Mouse (Mus musculus) midbrain, postnatal 0 days (tissue): ENCODE results near the gene Hist2h3c2. TPM values are rescaled to one million over a fixed set of nuclear protein-coding genes. Genes with fewer than 3 reads are reported as not detected.
A peak's percentile ranks its signal among the peaks of the same experiment; 100 is the strongest.
"Not testable (repeated sequence)": the region's sequence is repeated elsewhere in the genome, so short reads cannot be mapped to it uniquely, and the experiment has no call there.

Experiments used
- ATAC-seq: fragments of 200-750 bp; cut with Nextera tagmentation; 2 replicates; pipeline ENCODE4 v1.8.0; 2017; ENCODE audit warnings: moderate number of reproducible peaks, mild to moderate bottlenecking, moderate TSS enrichment, moderate library complexity; ENCODE audit not compliant: low FRiP score
- DNase-seq: peaks from one replicate; pipeline ENCODE4 v3.0.0-alpha.2; 2015; ENCODE audit warnings: low spot score
- H3K27ac ChIP-seq: fragments of 300-500 bp; sonication (generic); 2 replicates; pipeline ENCODE4 v1.5.1; 2014; ENCODE audit warnings: low read depth, mild to moderate bottlenecking, low read length, mixed read lengths
- H3K27me3 ChIP-seq: fragments of 300-500 bp; sonication (generic); 2 replicates; pipeline ENCODE4 v1.6.1; 2014; ENCODE audit warnings: low read length, control low read depth, mixed read lengths; ENCODE audit not compliant: insufficient read depth
- H3K36me3 ChIP-seq: fragments of 300-500 bp; sonication (generic); 2 replicates; pipeline ENCODE4 v1.6.1; 2014; ENCODE audit warnings: low read length, control low read depth, mixed read lengths; ENCODE audit not compliant: insufficient read depth
- H3K4me1 ChIP-seq: fragments of 300-500 bp; sonication (generic); 2 replicates; pipeline ENCODE4 v1.6.1; 2014; ENCODE audit warnings: mild to moderate bottlenecking, control low read depth, antibody characterized with exemption, low read length, mixed read lengths; ENCODE audit not compliant: insufficient read depth
- H3K4me2 ChIP-seq: fragments of 300-500 bp; sonication (generic); 2 replicates; pipeline ENCODE4 v1.6.1; 2014; ENCODE audit warnings: low read depth, mild to moderate bottlenecking, low read length, mixed read lengths; ENCODE audit not compliant: poor library complexity, severe bottlenecking
- H3K4me3 ChIP-seq: fragments of 300-500 bp; sonication (generic); 2 replicates; pipeline ENCODE4 v1.5.1; 2014; ENCODE audit warnings: low read depth, mild to moderate bottlenecking, low read length, moderate library complexity
- H3K9ac ChIP-seq: fragments of 300-500 bp; sonication (generic); replicated peaks from 2 replicates; pipeline ENCODE4 v1.6.1; 2014; ENCODE audit warnings: mild to moderate bottlenecking, low read length, moderate library complexity, mixed read lengths; ENCODE audit not compliant: poor library complexity, severe bottlenecking
- H3K9me3 ChIP-seq: fragments of 300-500 bp; sonication (generic); 2 replicates; pipeline ENCODE4 v1.6.1; 2016; ENCODE audit warnings: low read length, control low read depth
- CTCF ChIP-seq: IDR thresholded peaks from 2 replicates; pipeline ENCODE4 v1.5.1; 2016; ENCODE audit warnings: antibody characterized with exemption, mild to moderate bottlenecking
- WGBS: fragments of 180-500 bp; shearing (Covaris S2); extraction: QIAGEN DNeasy Blood & Tissue Kit; methylation state at CpG from one replicate; pipeline ENCODE4 v1.1.7; 2014; 5-methylcytosine and 5-hydroxymethylcytosine counted together
- polyA plus RNA-seq: library from polyadenylated mRNA; unstranded; fragments of >200 nt; fragmentation: Nextera tagmentation; extraction: Ambion mirVana; gene quantifications from 2 replicates; pipeline ENCODE4 v1.2.1, GENCODE M21; 2015
- total RNA-seq: library from RNA; depleted of rRNA; stranded (reverse); fragments of >200 nt; gene quantifications from 2 replicates; pipeline ENCODE4 v1.2.3, GENCODE M21; 2014; rRNA removed

Gene Hist2h3c2
- 67.5 and 182 TPM in 2 replicates for total RNA-seq
- polyA plus RNA-seq = 0.56 and 0.68 TPM in 2 replicates

DNA sequence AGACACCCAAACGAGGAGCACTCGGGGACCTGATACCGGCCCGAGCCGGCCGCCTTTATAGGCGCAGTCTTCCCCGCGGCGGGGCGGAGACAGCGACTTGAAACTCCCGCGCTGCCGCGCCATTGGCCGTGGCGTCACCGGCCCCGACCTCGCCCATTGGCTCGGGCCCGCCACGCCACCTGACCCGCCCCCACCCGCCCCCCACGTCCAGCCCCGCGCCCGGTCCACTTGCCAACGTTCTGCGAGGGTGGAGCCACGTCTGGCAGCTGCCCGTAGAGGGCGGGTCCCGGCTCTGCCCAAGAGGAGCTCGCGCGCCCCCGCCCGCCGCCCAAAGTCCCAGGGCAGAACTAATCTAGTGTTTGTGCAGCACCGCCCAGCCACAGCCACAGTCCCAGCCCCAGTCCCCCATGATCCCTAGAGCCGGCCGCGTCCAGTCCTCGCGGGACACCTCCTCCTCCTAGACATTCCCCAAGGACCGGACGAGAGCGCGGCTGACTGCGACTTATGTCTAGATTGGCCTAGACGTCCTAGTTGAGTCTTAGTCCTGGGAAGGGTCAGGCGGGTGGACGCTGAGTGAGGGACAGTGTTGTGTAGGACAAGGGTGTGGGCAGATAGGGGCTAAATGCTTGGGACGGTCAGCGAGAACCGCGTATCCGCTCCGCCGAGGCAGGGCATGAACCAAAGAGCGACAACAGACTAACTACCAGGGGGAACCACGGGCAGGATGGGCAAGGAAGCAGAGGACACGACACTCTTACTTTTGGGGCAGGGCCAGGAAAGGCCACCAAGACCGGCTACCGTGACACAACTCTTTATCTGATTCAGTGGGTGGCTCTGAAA lies at the start of gene Hist2h3c2:
TSS of gene Hist2h3c2 (minus strand) at position 174 of the 840 bp plus-strand sequence.
- H3K27me3 ChIP-seq, H3K36me3 ChIP-seq, DNase-seq, H3K4me1 ChIP-seq, H3K27ac ChIP-seq, H3K9me3 ChIP-seq, H3K9ac ChIP-seq: not testable (repeated sequence)
- 0% methylated on average over 10 of the region's 68 CpGs for WGBS
- peak; percentile 89 for ATAC-seq
- peak within 1 kb of the TSS; percentile 23 for H3K4me3 ChIP-seq
- peak within 1 kb of the TSS; percentile 42 for H3K4me2 ChIP-seq

DNA sequence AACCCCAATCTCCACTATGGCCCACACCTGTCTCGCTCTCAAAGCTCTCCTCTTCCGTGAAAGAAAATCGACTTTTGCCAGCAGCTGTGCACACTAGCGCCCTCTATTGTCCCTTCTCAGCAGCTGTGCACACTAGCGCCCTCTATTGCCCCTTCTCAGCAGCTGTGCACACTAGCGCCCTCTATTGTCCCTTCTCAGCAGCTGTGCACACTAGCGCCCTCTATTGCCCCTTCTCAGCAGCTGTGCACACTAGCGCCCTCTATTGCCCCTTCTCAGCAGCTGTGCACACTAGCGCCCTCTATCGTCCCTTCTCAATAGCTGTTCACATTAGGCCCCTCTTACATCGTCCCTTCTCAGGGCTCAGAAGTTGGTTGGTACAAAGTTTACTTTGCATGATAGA lies 48.4 kb upstream of the Hist2h3c2 start:
- WGBS = 90% methylated on average over 11 of the region's 11 CpGs
- not testable (repeated sequence) for H3K36me3 ChIP-seq
- H3K27me3 ChIP-seq = peaks cover 11% of the 10 kb centered on the region; the same call in 1 of the 2 replicates

DNA sequence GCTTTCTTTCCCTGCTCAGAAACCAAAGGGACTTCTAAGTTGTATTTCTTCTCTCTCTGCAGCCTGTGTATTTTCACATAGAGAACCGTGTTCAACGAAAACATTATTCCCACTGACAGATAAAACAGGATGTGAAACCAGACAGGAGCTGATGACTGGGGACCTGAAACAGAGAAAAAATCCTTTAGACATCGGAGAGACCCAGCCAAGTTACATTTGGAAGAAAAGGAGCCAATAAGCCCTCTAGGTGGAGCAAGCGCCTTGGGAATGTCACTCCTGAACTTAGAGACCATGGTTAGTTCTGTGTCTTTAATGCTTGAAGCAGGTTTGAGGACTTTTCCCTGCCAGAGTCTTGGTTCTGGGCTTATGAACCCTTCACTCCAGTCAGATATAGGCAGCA lies 45.5 kb upstream of the Hist2h3c2 start:
- no peak overlapping the region for H3K27ac ChIP-seq
- no peak overlapping the region for H3K4me3 ChIP-seq
- ATAC-seq = no peak
- no peaks in the 10 kb centered on the region for H3K4me1 ChIP-seq
- no peaks in the 10 kb centered on the region for H3K9me3 ChIP-seq
- peak; percentile 79 for TF ChIP-seq CTCF
- H3K27me3 ChIP-seq = peaks cover 11% of the 10 kb centered on the region; the same call in 1 of the 2 replicates
- DNase-seq = peak; percentile 76
- H3K36me3 ChIP-seq = no peaks in the 10 kb centered on the region
- WGBS = 23% methylated on average over 4 of the region's 4 CpGs
- no peak overlapping the region for H3K4me2 ChIP-seq
- H3K9ac ChIP-seq = no peak overlapping the region

More for the DNA sequence above, 48.4 kb upstream of the Hist2h3c2 start:
- not testable (repeated sequence) for H3K9ac ChIP-seq, H3K4me2 ChIP-seq, H3K4me1 ChIP-seq, H3K27ac ChIP-seq, DNase-seq, H3K9me3 ChIP-seq, H3K4me3 ChIP-seq, ATAC-seq
- TF ChIP-seq CTCF = peak; percentile 77

DNA sequence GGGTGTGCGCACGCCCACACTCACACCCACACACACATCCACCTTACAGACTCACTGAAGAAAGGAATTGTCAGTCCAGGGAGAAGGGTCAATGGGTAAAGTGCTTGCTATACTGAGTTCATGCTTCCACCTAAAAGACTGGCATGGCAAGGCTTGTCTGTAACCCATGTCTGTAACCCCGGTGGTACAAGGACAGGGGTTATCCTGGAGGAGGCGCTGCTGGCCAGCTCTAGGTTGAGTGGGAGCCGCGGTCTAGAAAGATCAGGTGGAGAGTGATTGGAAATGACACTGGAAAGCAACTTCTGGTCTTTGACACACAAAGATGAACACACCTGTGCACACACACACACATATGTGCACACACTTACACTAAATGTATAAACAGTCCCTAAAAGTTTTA lies 41.7 kb upstream of the Hist2h3c2 start:
- WGBS = 47% methylated on average over 6 of the region's 6 CpGs
- H3K9me3 ChIP-seq = no peaks in the 10 kb centered on the region

DNA sequence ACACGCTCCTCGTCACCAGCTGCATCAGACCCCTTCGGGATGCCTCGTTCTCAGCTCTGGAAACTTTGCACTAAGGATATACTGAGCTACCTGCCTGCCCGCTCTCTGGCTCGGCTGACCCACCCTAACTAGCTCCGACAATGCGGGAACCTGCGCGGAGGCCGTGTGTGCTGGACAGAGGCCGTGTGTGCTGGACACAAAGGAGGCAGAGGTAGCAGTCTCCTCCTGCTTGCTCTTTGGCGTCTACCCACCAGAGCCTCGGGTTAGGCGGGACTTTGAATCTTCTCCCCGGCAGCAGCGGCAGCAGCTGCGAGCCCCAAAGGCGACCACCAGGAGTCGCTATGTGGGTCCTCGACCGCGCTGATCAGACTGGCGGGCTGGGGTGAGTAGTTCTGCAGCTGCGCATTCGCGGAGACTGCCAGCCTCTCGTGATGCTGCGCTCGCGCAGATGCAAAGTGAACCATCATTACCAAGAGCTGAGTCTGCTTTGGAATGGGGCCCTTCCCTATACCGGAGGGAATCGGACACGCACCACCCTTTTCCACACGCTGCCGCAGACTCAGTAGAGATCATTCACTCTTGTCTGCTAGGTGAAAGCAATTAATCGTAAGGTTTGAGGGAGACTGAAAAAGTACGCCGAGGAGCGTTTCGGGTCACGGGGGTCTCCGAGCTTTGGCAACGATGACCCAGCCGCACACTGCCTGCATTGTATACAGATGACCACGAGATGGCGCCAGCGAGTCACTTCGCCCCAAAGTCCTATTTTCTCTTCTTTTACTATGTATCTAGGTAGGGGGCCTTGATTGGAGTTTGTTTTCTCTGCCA lies 39.1 kb upstream of the Hist2h3c2 start:
- peak overlapping the region; percentile 60 for H3K4me2 ChIP-seq
- H3K9me3 ChIP-seq = no peaks in the 10 kb centered on the region
- no peaks in the 10 kb centered on the region for H3K36me3 ChIP-seq
- WGBS = under 1% methylated on average over 49 of the region's 49 CpGs
- peak overlapping the region; percentile 69 for H3K27ac ChIP-seq
- H3K4me3 ChIP-seq = peak overlapping the region; percentile 39
- DNase-seq = peak; percentile 97
- H3K4me1 ChIP-seq = no peaks in the 10 kb centered on the region
- peak; percentile 88 for TF ChIP-seq CTCF
- ATAC-seq = peak; percentile 95
- H3K9ac ChIP-seq = peak overlapping the region; percentile 44; the same call in 1 of the 2 replicates
- H3K27me3 ChIP-seq = no peaks in the 10 kb centered on the region

More for the DNA sequence above, 41.7 kb upstream of the Hist2h3c2 start:
- no peak for TF ChIP-seq CTCF
- H3K27ac ChIP-seq = no peak overlapping the region
- H3K9ac ChIP-seq = no peak overlapping the region
- ATAC-seq (no peak), DNase-seq (no peak)
- peaks cover 11% of the 10 kb centered on the region; the same call in 1 of the 2 replicates for H3K27me3 ChIP-seq
- H3K4me2 ChIP-seq = no peak overlapping the region
- no peak overlapping the region for H3K4me3 ChIP-seq
- H3K36me3 ChIP-seq = no peaks in the 10 kb centered on the region
- no peaks in the 10 kb centered on the region for H3K4me1 ChIP-seq
